Mouse (Mus musculus) gastrocnemius, adult 2 months (tissue): ENCODE results near the gene Gm21905. TPM values are rescaled to one million over a fixed set of nuclear protein-coding genes. Genes with fewer than 3 reads are reported as not detected.
A peak's percentile ranks its signal among the peaks of the same experiment; 100 is the strongest.

Experiments used
- DNase-seq: peaks from one replicate; pipeline ENCODE4 v3.0.0; 2022
- H3K27ac ChIP-seq: fragments of 200-600 bp; 2 replicates; pipeline ENCODE4 v1.8.1; 2022; ENCODE audit warnings: mild to moderate bottlenecking
- H3K4me3 ChIP-seq: fragments of 200-600 bp; 2 replicates; pipeline ENCODE4 v1.8.1; 2022; ENCODE audit warnings: mild to moderate bottlenecking, moderate library complexity
- CTCF ChIP-seq: fragments of 200-600 bp; IDR thresholded peaks from 2 replicates; pipeline ENCODE4 v1.8.1; 2022; ENCODE audit warnings: antibody characterized with exemption, mild to moderate bottlenecking, moderate library complexity
- intact Hi-C: fragments of 180-260 bp; cut with DNase I; formaldehyde crosslinking; loops from one replicate; pipeline ENCODE4 v1.15.1; 2025
- total RNA-seq, 2 experiments: library from RNA; stranded (reverse); gene quantifications; 2 replicates each; pipeline ENCODE4 v1.2.3; 2021

Gm21905 gene
- total RNA-seq, 2 experiments from 2014 or later, result not detected

DNA sequence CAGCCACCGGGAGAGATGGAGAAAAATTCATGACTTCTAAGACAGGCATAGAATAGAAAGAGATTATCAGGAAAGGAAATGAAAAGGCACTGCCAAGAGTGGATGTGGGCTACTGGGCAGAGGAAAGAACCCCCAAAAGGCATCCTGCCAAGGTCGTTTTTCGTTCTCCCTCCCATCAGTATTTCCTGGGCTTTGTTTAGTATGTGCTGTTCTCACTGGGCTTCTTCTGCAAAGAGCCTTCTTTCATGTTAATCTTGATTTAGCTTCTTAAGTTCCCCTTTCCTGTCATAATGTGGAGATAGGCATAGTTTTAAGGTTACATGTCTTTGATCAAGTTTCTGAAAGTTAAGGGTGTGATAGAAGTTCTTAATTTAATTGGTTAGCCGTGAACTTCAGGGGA, 15.6 kb downstream of the Gm21905 start:
- Histone ChIP-seq H3K27ac (no peak overlapping the region), H3K4me3 (no peak overlapping the region)
- TF ChIP-seq CTCF, result no peak
- DNase-seq, result no peak
- intact Hi-C loops, result no loop called here

DNA sequence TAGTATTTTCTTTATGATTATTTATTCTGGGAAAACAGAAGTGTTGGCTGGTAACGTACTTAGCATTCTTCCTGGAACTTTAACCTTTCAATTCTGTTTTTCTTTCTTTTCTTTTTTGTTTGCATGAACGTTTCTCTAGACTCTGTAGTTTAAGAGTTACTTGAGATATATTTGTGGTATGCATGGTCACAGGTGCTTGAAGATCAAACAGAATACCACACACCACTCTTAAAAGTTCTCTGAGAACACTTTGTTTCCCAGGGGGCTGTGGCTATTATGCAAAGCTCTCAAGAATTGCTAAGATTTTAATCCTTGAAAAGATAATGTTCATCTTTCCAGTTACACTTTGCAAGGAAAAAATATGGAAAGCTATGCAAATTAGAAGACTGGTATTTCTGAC, 41.7 kb downstream of the Gm21905 start:
- no peak for DNase-seq
- TF ChIP-seq CTCF, result no peak
- H3K4me3 ChIP-seq, result no peak overlapping the region
- no peak overlapping the region for H3K27ac ChIP-seq
- intact Hi-C loops, result no loop called here

DNA sequence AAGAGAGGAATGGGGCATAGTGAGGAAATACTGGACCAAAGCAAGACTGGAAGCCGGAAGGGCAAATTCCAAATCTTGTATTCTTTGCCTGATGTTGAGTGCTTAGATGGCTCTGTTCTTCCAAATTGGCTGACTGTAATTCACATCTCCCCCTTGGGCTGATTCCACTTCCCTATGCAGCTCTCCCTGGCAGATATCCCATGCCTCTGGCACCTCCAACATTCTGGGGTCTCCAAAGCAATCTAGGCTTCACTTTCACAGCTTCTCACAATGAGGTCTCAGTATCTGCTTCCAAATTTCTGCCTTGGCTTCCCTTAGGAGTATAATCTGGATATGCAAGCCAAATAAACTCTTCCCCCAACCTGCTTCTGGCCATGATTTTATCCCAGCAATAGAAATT, 47.3 kb downstream of the Gm21905 start:
- TF ChIP-seq CTCF, result no peak
- intact Hi-C loops, result no loop called here
- H3K4me3 ChIP-seq, result no peak overlapping the region
- no peak overlapping the region for H3K27ac ChIP-seq
- DNase-seq, result no peak

DNA sequence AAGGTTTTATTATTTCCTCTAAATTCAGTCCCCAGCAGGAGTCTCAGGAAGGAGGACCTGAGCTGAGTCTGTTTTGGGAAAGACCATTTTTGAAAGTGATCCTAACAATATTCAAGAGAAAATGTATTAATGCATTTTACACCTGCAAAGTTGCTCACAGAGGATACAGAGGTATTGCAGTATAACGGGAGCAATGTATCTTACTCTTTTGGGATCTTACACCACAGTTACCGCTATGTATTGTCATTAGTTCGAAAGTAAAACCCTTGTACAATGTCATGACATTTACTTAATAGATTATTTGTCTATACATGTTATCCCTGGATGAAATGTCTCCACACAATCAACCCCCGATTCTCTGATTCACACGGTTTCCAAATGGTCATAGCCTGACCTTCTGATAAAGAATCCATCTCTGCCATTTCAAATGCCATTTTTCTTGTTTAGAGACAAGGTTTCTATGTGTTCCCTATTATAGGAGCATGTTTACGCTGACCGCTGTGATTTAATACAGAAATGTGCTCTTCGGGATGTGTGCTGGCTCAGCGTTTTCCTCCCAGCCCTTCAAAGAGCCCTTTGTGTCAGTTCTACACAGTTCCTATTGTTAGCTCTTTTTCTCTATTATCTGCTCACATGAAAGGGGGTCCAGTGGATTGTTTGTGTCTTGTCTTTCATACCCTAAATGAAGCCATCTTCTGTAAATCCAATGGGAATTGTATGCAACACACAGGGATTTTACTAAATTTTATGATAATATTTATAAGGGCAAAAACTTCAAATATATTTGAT, 61.6 kb downstream of the Gm21905 start:
- no peak for DNase-seq
- TF ChIP-seq CTCF, result no peak
- no peak overlapping the region for H3K4me3 ChIP-seq
- peak overlapping the region; percentile 75 for H3K27ac ChIP-seq
- intact Hi-C loops, result no loop called here

DNA sequence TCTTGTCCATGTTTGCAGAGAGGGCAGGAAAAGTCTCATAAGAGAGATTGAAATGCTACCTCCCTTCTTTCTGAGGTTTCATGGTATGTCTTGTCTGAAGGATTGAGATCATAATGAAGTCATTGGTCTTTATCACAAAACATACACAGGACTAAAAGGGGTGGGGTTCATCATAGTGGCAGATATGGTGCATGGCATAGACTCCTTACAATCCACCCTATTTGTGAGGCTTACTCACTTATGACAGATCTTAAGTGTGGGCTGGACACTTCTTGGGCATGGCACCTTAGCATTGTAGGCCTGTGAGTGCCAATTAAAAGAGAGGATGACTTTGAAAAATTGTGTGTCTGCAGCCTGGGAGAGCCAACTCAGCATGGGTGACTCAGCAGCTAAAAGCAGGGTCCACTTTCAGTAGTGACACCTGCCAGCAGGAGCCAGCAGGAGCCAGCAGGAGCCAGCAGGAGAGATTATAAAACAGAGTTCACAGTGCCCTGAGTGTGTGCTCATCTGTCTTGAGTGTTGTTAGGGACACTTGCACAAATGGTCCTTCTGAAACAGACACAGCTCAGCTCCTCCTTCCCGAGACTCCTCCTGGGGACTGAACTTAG, 62.6 kb downstream of the Gm21905 start:
- intact Hi-C loops, result no loop called here
- DNase-seq, result peak; percentile 69
- H3K27ac ChIP-seq, result peak overlapping the region; percentile 75
- H3K4me3 ChIP-seq, result no peak overlapping the region
- TF ChIP-seq CTCF, result no peak

Other genes starting within 250 kb of the Gm21905 start
- gene Atp8a1, start 99.0 kb downstream of the Gm21905 start, total RNA-seq, result 10 to 100 TPM; 47.1 to 62.3 TPM
- gene Gm5108, start 4.8 kb downstream of the Gm21905 start, total RNA-seq, result not detected
- gene Grxcr1, start 85.4 kb upstream of the Gm21905 start, total RNA-seq, result not detected